Mouse (Mus musculus): ENCODE measurements around the gene Neurod4. TPM values are rescaled to one million over a fixed set of nuclear protein-coding genes. Genes with fewer than 3 reads are reported as not detected.

The Neurod4 gene
- polyA plus RNA-seq, 1 experiment from 2014 or later: 1.4 TPM

GRCm38 (mm10) chr10:130229584-130229983 lies 50.5 kb downstream of the Neurod4 start:
- no peaks in the 10 kb centered on the region for H3K36me3 ChIP-seq
- H3K4me3 ChIP-seq: no peak overlapping the region
- no peak overlapping the region for H3K9ac ChIP-seq
- no peak overlapping the region for H3K27ac ChIP-seq
- no peaks in the 10 kb centered on the region for H3K27me3 ChIP-seq
- H3K4me2 ChIP-seq (replicated peaks): no peak overlapping the region
- no peaks in the 10 kb centered on the region for H3K4me1 ChIP-seq
- H3K9me3 ChIP-seq: no peaks in the 10 kb centered on the region
- 83% methylated on average over 5 of the region's 5 CpGs for WGBS
- no peak for ATAC-seq (ENCODE audit: insufficient number of reproducible peaks, insufficient read depth, low FRiP score, low TSS enrichment)

- Histone ChIP-seq H3K4me1 (no peaks in the 10 kb centered on the region), H3K36me3 (no peaks in the 10 kb centered on the region), H3K9me3 (no peaks in the 10 kb centered on the region), H3K4me3 (no peak overlapping the region), H3K9ac (no peak overlapping the region), H3K4me2 (replicated peaks) (no peak overlapping the region), H3K27me3 (no peaks in the 10 kb centered on the region), H3K27ac (no peak overlapping the region)
- ATAC-seq (ENCODE audit: insufficient number of reproducible peaks, insufficient read depth, low FRiP score, low TSS enrichment): no peak
- WGBS: 0% methylated on average over 1 of the region's 1 CpGs
These were observed 51.8 kb downstream of the Neurod4 start for GRCm38 (mm10) chr10:130228246-130228645.

GRCm38 (mm10) chr10:130225034-130225433 lies 55.0 kb downstream of the Neurod4 start:
- Histone ChIP-seq H3K27ac (no peak overlapping the region), H3K36me3 (no peaks in the 10 kb centered on the region), H3K4me3 (no peak overlapping the region), H3K9me3 (no peaks in the 10 kb centered on the region), H3K4me2 (replicated peaks) (no peak overlapping the region), H3K4me1 (no peaks in the 10 kb centered on the region), H3K9ac (no peak overlapping the region), H3K27me3 (no peaks in the 10 kb centered on the region)
- ATAC-seq (ENCODE audit: insufficient number of reproducible peaks, insufficient read depth, low FRiP score, low TSS enrichment): no peak
- 81% methylated on average over 3 of the region's 3 CpGs for WGBS

Other genes with a start within 250 kb of the Neurod4 start
- not detected in 2 replicates for gene Olfr821, start 249.9 kb downstream of the Neurod4 start, polyA plus RNA-seq (2016; fragmentation: Nextera tagmentation; extraction: Ambion mirVana)
- not detected in 2 replicates for gene Olfr822, start 209.0 kb downstream of the Neurod4 start, polyA plus RNA-seq (2016; fragmentation: Nextera tagmentation; extraction: Ambion mirVana)
- not detected in 2 replicates for gene Olfr823, start 164.9 kb downstream of the Neurod4 start, polyA plus RNA-seq (2016; fragmentation: Nextera tagmentation; extraction: Ambion mirVana)
- gene Olfr824, start 150.2 kb downstream of the Neurod4 start, polyA plus RNA-seq (2016; fragmentation: Nextera tagmentation; extraction: Ambion mirVana): not detected in 2 replicates
- not detected in 2 replicates for gene Olfr825, start 113.5 kb downstream of the Neurod4 start, polyA plus RNA-seq (2016; fragmentation: Nextera tagmentation; extraction: Ambion mirVana)
- not detected in 2 replicates for gene Olfr826, start 96.1 kb downstream of the Neurod4 start, polyA plus RNA-seq (2016; fragmentation: Nextera tagmentation; extraction: Ambion mirVana)
- gene Olfr827, start 65.8 kb downstream of the Neurod4 start, polyA plus RNA-seq (2016; fragmentation: Nextera tagmentation; extraction: Ambion mirVana): not detected in 2 replicates
- gene Tespa1, start 42.6 kb upstream of the Neurod4 start, polyA plus RNA-seq (2016; fragmentation: Nextera tagmentation; extraction: Ambion mirVana): 0.52 TPM in 1 of 2 replicates, not detected in the other
- not detected in 2 replicates for gene Vmn2r84, start 114.1 kb upstream of the Neurod4 start, polyA plus RNA-seq (2016; fragmentation: Nextera tagmentation; extraction: Ambion mirVana)
- gene Vmn2r85, start 149.5 kb upstream of the Neurod4 start, polyA plus RNA-seq (2016; fragmentation: Nextera tagmentation; extraction: Ambion mirVana): not detected in 2 replicates
- not detected in 2 replicates for gene Vmn2r86, start 175.8 kb upstream of the Neurod4 start, polyA plus RNA-seq (2016; fragmentation: Nextera tagmentation; extraction: Ambion mirVana)
- gene Vmn2r87, start 217.2 kb upstream of the Neurod4 start, polyA plus RNA-seq (2016; fragmentation: Nextera tagmentation; extraction: Ambion mirVana): 0.15 TPM in 1 of 2 replicates, not detected in the other